8 mouse cellular contexts compared by ENCODE assay signal in the genomic region with DNA sequence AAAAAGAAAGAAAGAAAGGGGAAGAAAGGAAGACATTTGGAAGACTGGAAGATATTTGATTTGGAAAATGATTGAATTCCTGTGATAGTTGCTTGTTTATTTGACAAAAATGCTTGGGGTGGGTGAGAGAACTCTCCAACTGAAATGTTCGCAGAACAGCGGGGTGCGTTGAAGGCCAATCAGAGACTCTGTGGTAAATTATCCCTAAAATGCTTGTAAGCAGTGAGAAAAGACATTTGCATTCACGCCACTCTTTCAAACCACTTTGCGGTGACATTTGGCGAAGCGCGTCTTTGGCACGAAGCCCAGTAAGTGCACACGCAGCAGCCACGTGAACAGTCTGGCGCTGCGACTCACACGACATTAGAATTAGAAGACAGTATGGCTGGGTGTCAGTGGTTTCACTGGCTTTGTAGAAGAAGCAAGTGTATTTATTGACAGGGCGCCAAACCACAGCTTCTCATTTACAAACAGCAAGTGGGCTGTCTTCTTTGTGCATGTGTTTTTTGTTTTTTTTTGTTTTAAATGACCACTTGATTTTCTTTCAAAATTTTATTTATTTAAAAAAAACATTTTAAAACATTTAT. TPM values are rescaled to one million over a fixed set of nuclear protein-coding genes. Genes with fewer than 3 reads are reported as not detected.
DNase-seq lines count a peak whose midpoint lies in the region.

No protein-coding gene starts in this region.

- intact Hi-C loops in left cerebral cortex, postnatal 14 days (cut with DNase I), result no loop called here

- DNase-seq in lung, postnatal 10 days, result peak; percentile 60
- DNase-seq in lung, adult 18-20 months, result no peak
- peak; percentile 28 for DNase-seq in adrenal gland, postnatal 14 days
- DNase-seq in frontal cortex, adult 2 months (ENCODE audit: extremely low spot score in 1 of 2, low spot score in 1 of 2), result peak; percentile 53 to 84
- DNase-seq in left cerebral cortex, postnatal 14 days (ENCODE audit: low spot score in 2 of 2), result peak; percentile 85 to 92
- DNase-seq in right cerebral cortex, postnatal 4 days, result peak; percentile 90
- no peak for DNase-seq in gastrocnemius, postnatal 25 days
- no peak for DNase-seq in spleen, postnatal 14 days (ENCODE audit: low spot score in 2 of 2)

RNA-seq across cellular contexts. Expression of gene Setd7, which starts 43.1 kb away (rescaled TPM):
- total RNA-seq in adrenal gland, postnatal 14 days (2021), result 33.5 and 47.5 TPM in 2 replicates
- polyA plus RNA-seq in frontal cortex, adult 2 months (2012; rRNA removed), result 62.2 and 69.3 TPM in 2 replicates
- total RNA-seq in left cerebral cortex, postnatal 14 days (2021), result 10 to 100 TPM; 76.1 to 80.7 TPM
- total RNA-seq in gastrocnemius, postnatal 25 days (2021), result 100 to 1,000 TPM; 131 to 158 TPM

RNA-seq across cellular contexts. Expression of gene Mgst2, which starts 56.4 kb away (rescaled TPM):
- total RNA-seq in adrenal gland, postnatal 14 days (2021), result 65.8 and 71.2 TPM in 2 replicates
- 0.24 and 0.36 TPM in 2 replicates for polyA plus RNA-seq in frontal cortex, adult 2 months (2012; rRNA removed)
- under 1 TPM in 1 of 2 experiments, not detected in 1; 0.82 TPM for total RNA-seq in left cerebral cortex, postnatal 14 days (2021)
- total RNA-seq in gastrocnemius, postnatal 25 days (2021), result under 1 TPM; 0.80 to 0.87 TPM

Comparison
In these comparisons a context has a peak if more than half of its experiments do, and no peak if none do; other contexts are left out.
1. DNase-seq: peak in lung, postnatal 10 days (single experiment), adrenal gland, postnatal 14 days (single experiment), frontal cortex, adult 2 months (2 of 2), left cerebral cortex, postnatal 14 days (2 of 2) and right cerebral cortex, postnatal 4 days (single experiment); none in lung, adult 18-20 months (0 of 2), gastrocnemius, postnatal 25 days (single experiment) and spleen, postnatal 14 days (0 of 2).
2. RNA of gene Mgst2, which starts 56.4 kb away (total RNA-seq): 65.8 to 71.2 TPM in adrenal gland, postnatal 14 days; 0.80 to 0.87 TPM in gastrocnemius, postnatal 25 days and 0.82 TPM in left cerebral cortex, postnatal 14 days; every median in the first group is over 10 times any median in the second.